Mouse (Mus musculus) embryo, embryonic 10.5 days (tissue): ENCODE measurements at regions not wholly inside any gene's neighbourhood (a gene's known extent, or its start where the extent isn't known, plus 50 kb on each side); places are given as distances from the start of the nearest gene placed in this dataset.
"Not testable (repeated sequence)": the region's sequence is repeated elsewhere in the genome, so short reads cannot be mapped to it uniquely, and the experiment has no call there.

Experiments used
- DNase-seq: peaks from one replicate; pipeline ENCODE4 v3.0.0-alpha.2; 2015; ENCODE audit warnings: low spot score

GRCm38 (mm10) chr15:59733031-59733810 lies 283.2 kb downstream of the 4933412E24Rik start:
- DNase-seq = no peak

GRCm38 (mm10) chr15:59731129-59731528 lies 285.3 kb downstream of the 4933412E24Rik start:
- no peak for DNase-seq

DNA sequence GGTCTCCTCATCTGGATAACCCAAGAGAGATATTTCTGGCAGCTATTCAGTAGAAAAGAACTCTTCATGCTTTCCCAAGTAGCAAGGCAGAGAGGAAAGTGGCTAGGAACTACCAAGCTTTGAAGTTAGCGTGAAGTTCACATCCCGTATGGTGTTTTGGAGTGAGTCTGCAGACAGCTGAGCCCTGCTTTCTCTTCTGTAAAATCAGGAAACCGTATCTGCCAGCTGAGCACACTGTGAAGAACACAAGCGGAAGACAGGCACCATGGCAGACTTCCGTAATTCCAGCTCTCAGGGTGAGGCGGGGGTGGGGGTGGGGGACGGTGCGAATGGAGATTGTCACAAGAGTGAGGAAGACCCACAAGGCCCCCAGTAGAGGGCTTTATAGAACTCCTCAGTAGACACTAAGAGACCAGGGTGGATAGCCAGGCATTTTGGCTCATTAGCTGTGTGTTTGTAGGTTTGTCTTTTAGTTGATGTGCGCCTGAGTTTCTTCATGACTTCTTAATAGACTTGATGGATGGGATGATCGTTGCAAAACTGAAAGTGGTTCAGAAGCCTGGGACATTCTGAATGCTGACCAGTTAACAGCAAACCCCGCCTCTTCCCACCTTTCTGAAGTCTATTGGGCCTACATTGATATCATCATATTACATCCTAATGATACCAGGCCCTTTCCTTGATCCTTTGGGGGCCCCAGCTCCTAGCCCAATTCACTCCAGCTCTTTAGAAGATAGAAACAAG lies 287.4 kb downstream of the 4933412E24Rik start:
- no peak for DNase-seq

- no peak for DNase-seq
Observed at GRCm38 (mm10) chr15:59728131-59728601, 288.2 kb downstream of the 4933412E24Rik start.

DNA sequence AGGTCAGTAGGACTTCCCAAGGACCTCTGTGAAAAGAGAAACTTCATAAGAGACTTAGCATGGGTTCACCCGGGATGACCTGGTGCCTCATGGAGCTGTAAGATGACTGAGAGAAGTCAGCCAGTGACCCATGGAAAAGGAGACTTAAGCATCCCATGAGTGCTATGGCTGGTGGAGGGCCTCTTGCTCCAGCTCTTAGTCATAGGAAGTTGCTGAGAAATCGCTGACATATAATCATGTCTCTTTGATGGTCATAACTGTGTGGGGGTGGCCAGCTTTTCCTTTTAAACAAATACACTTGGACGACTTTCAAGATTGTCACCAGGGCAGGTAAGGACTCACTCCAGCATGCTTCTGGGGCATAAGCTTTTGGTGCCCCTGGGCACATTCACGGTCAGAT lies 290.5 kb downstream of the 4933412E24Rik start:
- no peak for DNase-seq

- DNase-seq = no peak
Observed at GRCm38 (mm10) chr15:59722661-59723413, 293.6 kb downstream of the 4933412E24Rik start.

DNA sequence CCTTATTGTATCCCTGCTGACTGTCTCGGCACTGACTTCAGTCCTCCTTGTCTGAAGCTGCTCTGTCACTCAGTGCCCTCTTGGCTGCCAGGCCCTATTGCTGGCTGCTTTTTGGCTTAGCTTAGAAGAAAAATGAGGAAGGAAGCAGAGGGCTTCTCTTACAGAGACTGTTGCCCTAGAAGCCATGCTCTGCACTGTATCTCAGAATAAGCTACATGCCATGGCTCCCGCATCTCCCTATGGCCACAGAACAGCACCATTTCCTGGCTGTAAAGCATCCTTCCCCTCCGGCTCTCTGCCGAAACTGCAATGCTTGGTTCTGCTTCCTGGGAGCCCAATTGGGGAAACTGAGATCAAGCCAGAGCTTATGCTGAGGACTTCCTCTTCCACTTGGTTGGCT lies 295.0 kb downstream of the 4933412E24Rik start:
- no peak for DNase-seq

- DNase-seq = no peak
Observed at GRCm38 (mm10) chr15:59721018-59721417, 295.4 kb downstream of the 4933412E24Rik start.

DNA sequence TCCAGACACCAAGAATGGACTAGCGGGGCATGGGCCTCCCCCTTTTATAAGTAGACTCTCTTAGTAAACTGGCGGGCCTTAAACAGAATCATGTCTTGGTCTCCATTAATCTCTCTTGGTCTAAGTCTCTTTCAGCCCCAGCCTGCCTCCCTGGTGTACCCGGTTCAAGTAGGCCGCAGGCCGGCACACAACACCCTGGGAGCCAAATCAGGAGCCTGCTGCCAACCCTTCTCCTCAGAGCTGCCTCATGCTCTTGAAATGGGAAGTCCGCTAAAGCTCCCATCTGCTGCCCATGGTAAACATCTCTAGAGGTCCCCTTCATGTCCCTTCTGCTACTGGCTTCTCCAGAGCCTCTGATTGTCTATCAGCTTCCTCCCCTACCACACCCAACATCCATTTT lies 296.3 kb downstream of the 4933412E24Rik start:
- no peak for DNase-seq

DNA sequence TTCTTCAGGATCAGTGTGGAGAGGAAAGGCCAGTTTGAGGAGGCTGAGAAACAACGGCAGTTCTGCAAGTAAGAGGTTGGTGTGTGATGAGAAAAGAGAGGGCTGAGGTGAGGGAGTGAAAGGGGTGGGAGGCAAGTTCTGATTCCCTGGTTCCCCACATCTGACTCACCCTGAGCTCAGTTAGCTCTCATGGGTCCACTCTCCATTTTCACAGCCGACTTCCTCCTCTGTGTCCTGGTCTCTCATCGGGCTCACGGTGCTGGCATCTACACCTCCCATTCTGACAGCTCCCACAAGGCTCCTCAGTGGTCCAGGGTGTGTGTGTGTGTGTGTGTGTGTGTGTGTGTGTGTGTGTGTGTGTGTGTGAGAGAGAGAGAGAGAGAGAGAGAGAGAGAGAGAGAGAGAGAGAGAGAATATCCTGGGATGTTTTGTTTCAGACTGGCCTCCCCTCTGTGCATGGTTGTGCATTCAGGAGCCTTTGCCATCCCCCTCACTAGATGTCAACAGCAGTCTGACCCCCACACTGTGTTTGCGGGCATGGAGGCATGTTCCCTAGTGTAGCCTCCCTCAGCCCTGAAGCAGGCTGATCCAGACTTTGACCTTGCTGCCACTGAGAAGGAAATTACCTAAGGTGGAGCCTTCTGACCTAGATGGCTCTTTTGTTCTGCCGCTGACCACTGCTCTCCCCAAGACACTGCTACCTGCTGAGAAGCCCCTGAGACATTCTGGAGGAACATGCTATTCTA lies 296.9 kb downstream of the 4933412E24Rik start:
- DNase-seq = not testable (repeated sequence)

- DNase-seq = no peak
Observed at GRCm38 (mm10) chr15:59716872-59717271, 299.5 kb downstream of the 4933412E24Rik start.

- DNase-seq = no peak
Observed at GRCm38 (mm10) chr15:59715951-59716350, 300.5 kb downstream of the 4933412E24Rik start.

- DNase-seq = no peak
Observed at GRCm38 (mm10) chr15:59713965-59714739, 302.3 kb downstream of the 4933412E24Rik start.

DNA sequence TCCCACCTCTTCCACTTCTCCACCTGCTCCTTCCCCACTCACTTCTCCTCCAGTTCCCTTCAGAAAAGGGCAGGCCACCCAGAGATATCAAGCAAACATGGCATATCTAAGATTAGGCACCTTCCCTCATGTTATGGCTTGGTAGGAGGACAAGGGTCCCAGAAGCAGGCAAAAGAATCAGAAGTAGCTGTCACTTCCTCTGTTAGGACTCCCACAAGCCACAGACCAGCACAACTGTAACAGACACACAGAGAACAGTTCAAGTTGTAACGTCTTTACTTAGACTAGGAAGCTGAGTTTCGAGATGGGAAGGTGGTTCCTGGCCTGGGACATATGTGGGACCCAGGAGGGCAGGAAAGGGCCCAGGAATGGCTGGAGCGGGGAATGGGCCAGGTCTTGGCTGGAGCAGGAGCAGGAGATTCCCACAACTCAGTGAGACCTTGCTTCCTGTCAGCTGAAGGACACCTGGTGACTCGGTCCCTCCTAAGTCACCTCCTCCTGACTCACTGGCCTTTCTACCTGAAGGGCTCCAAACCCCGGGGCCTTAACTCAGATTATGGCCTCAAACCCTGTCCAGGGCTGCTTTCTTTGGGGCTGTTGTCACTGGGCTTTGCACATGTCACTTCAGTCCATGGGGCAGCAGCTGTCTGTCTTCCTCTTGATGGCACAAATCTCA lies 304.2 kb downstream of the 4933412E24Rik start:
- no peak for DNase-seq

DNA sequence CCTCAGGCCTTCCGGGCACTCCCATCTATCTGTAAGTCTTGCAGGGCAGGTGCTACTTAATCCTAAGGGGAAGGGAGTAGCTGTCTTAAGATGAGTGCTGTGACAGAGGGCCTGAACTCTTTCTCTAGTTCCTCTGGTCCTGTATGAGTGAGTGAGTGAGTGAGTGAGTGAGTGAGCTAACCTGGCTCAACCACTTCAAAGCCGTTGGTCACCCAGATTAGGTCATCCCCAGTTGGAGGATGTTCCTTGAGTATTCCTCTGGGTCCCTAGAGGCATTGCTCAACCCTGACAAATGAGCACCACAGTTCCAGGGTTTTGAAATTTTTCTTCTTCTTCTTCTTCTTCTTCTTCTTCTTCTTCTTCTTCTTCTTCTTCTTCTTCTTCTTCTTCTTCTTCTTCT lies 306.5 kb downstream of the 4933412E24Rik start:
- no peak for DNase-seq

- no peak for DNase-seq
Observed at GRCm38 (mm10) chr15:59708402-59708801, 308.0 kb downstream of the 4933412E24Rik start.

GRCm38 (mm10) chr15:59707081-59707480 lies 309.3 kb downstream of the 4933412E24Rik start:
- no peak for DNase-seq
